10 mouse cellular contexts compared by ENCODE assay signal in genomic region chr10:20944339-20945008, GRCm38 (mm10). TPM values are rescaled to one million over a fixed set of nuclear protein-coding genes. Genes with fewer than 3 reads are reported as not detected.
DNase-seq lines count a peak whose midpoint lies in the region; ATAC-seq lines count a peak whose summit lies in the region.
"Had no signal": no experiment of that assay in that cellular context is flagged by ENCODE, and none has a peak within 500 bp of the region (broad histone marks: within the 10 kb centered on the region; RNA-seq: fewer than 3 reads in every experiment).

No protein-coding gene starts in this region.

- H3K4me2 ChIP-seq in forebrain, embryonic 11.5 days (ENCODE audit: low read depth, low read length, severe bottlenecking) = no peak overlapping the region
- peak overlapping the region; percentile 36 for H3K4me2 ChIP-seq in neural tube, embryonic 13.5 days
- H3K4me2 ChIP-seq: heart, embryonic 12.5 days; liver, embryonic 15.5 days had no signal

- H3K9ac ChIP-seq in forebrain, embryonic 11.5 days (ENCODE audit: low read length) = no peak overlapping the region
- no peak overlapping the region for H3K9ac ChIP-seq in neural tube, embryonic 13.5 days
- H3K9ac ChIP-seq: heart, embryonic 12.5 days; liver, embryonic 15.5 days had no signal

- peak; percentile 51; the same call in 1 of the 2 replicates for ATAC-seq in forebrain, embryonic 11.5 days (replicated peaks; ENCODE audit: low FRiP score)
- ATAC-seq in neural tube, embryonic 13.5 days (ENCODE audit: low read depth) = peak; percentile 90

- no peaks in the 10 kb centered on the region for H3K4me1 ChIP-seq in forebrain, embryonic 11.5 days (replicated peaks; ENCODE audit: control insufficient read depth, insufficient read depth, low read length)
- H3K4me1 ChIP-seq in neural tube, embryonic 13.5 days (replicated peaks) = 0 out of 2 replicates have a peak, but pooled peaks cover 6% of the 10 kb centered on the region
- H3K4me1 ChIP-seq: heart, embryonic 12.5 days; liver, embryonic 15.5 days had no signal

- peak; percentile 43 for DNase-seq in ZHBTc4 (ENCODE audit: low read depth, low spot score)
- no peak for DNase-seq in forebrain, embryonic 11.5 days (ENCODE audit: low spot score)
- DNase-seq in layer of hippocampus, adult 9-10 months (ENCODE audit: low spot score) = peak; percentile 54
- DNase-seq in adrenal gland, postnatal 10 days = no peak
- DNase-seq in heart, adult 11 months = no peak
- DNase-seq in lung, postnatal 10 days = no peak
- no peak for DNase-seq in spleen, adult 18-20 months

- H3K4me3 ChIP-seq in forebrain, embryonic 11.5 days (ENCODE audit: low read depth, low read length) = no peak overlapping the region
- no peak overlapping the region for H3K4me3 ChIP-seq in neural tube, embryonic 13.5 days
- H3K4me3 ChIP-seq: heart, embryonic 12.5 days; liver, embryonic 15.5 days had no signal

- H3K27me3 ChIP-seq in forebrain, embryonic 11.5 days (ENCODE audit: control insufficient read depth, insufficient read depth, low read length) = no peaks in the 10 kb centered on the region
- no peaks in the 10 kb centered on the region for H3K27me3 ChIP-seq in neural tube, embryonic 13.5 days
- H3K27me3 ChIP-seq: heart, embryonic 12.5 days had no signal

- H3K36me3 ChIP-seq in forebrain, embryonic 11.5 days (ENCODE audit: control insufficient read depth, insufficient read depth, low read length) = no peaks in the 10 kb centered on the region
- no peaks in the 10 kb centered on the region for H3K36me3 ChIP-seq in neural tube, embryonic 13.5 days
- H3K36me3 ChIP-seq: heart, embryonic 12.5 days; liver, embryonic 15.5 days had no signal

- 68% methylated on average over 5 of the region's 5 CpGs for WGBS in forebrain, embryonic 11.5 days
- WGBS in neural tube, embryonic 13.5 days = 41% methylated on average over 5 of the region's 5 CpGs

- H3K9me3 ChIP-seq in forebrain, embryonic 11.5 days (ENCODE audit: control insufficient read depth, low read length) = no peaks in the 10 kb centered on the region
- no peaks in the 10 kb centered on the region for H3K9me3 ChIP-seq in neural tube, embryonic 13.5 days
- H3K9me3 ChIP-seq: heart, embryonic 12.5 days; liver, embryonic 15.5 days had no signal

- no peak overlapping the region for H3K27ac ChIP-seq in forebrain, embryonic 11.5 days (ENCODE audit: low read depth, low read length)
- H3K27ac ChIP-seq in neural tube, embryonic 13.5 days (replicated peaks) = peak overlapping the region; percentile 75
- H3K27ac ChIP-seq: liver, embryonic 15.5 days had no signal

RNA-seq across cellular contexts. Expression of gene Ahi1, which starts 7.9 kb away (rescaled TPM):
- polyA plus RNA-seq in forebrain, embryonic 11.5 days (2014; fragmentation: Nextera tagmentation; extraction: Ambion mirVana) = 24.1 and 28.9 TPM in 2 replicates
- polyA plus RNA-seq in neural tube, embryonic 13.5 days (2015; fragmentation: Nextera tagmentation; extraction: Ambion mirVana) = 51.0 and 54.1 TPM in 2 replicates
- 10 to 100 TPM; 22.7 to 24.4 TPM for total RNA-seq in adrenal gland, postnatal 10 days (2021)

Comparison
In these comparisons a context has a peak if more than half of its experiments do, and no peak if none do; other contexts are left out.
1. DNase-seq: peak in ZHBTc4 (single experiment) and layer of hippocampus, adult 9-10 months (single experiment); none in forebrain, embryonic 11.5 days (single experiment), adrenal gland, postnatal 10 days (single experiment), heart, adult 11 months (single experiment), lung, postnatal 10 days (single experiment) and spleen, adult 18-20 months (0 of 2).